Mouse (Mus musculus): ENCODE data around the gene Aes. TPM values are rescaled to one million over a fixed set of nuclear protein-coding genes. Genes with fewer than 3 reads are reported as not detected.

The Aes gene
- polyA plus RNA-seq (2012; rRNA removed): 179 and 189 TPM in 2 replicates

GRCm38 (mm10) chr10:81559163-81559626 lies at the start of gene Aes:
Aes (plus strand) TSS chr10:81559488.

GRCm38 (mm10) chr10:81524051-81524605 lies 35.2 kb upstream of the Aes start, which contains the start of gene Gna15:
Gna15 (minus strand) TSS chr10:81524225.

GRCm38 (mm10) chr10:81545161-81545747 lies 14.0 kb upstream of the Aes start, which contains the start of gene Gna11:
Gna11 (minus strand) TSS chr10:81545190.

GRCm38 (mm10) chr10:81574081-81575056 lies 15.1 kb downstream of the Aes start, which contains the start of gene Tle2:
Tle2 (plus strand) TSS chr10:81574561.

GRCm38 (mm10) chr10:81600738-81601203 lies 41.5 kb downstream of the Aes start, which contains the start of gene Tle6:
Tle6 (minus strand) TSS chr10:81601073.

GRCm38 (mm10) chr10:81605974-81606751 lies 46.9 kb downstream of the Aes start, which contains the start of gene BC025920:
BC025920 (plus strand) TSS chr10:81606270.

Other genes starting within 250 kb of the Aes start
- 12.9 and 13.4 TPM in 2 replicates for gene Cactin, start 238.4 kb upstream of the Aes start, polyA plus RNA-seq (2012; rRNA removed)
- gene Tbxa2r, start 230.8 kb upstream of the Aes start, polyA plus RNA-seq (2012; rRNA removed): 3.1 and 3.4 TPM in 2 replicates
- gene Gipc3, start 216.2 kb upstream of the Aes start, polyA plus RNA-seq (2012; rRNA removed): 0.02 TPM in 2 replicates
- 24.1 and 27.6 TPM in 2 replicates for gene Hmg20b, start 209.0 kb upstream of the Aes start, polyA plus RNA-seq (2012; rRNA removed)
- 8.7 and 8.9 TPM in 2 replicates for gene Mfsd12, start 202.0 kb upstream of the Aes start, polyA plus RNA-seq (2012; rRNA removed)
- 0.39 and 1.0 TPM in 2 replicates for gene 4930404N11Rik, start 193.7 kb upstream of the Aes start, polyA plus RNA-seq (2012; rRNA removed)
- gene Fzr1, start 181.0 kb upstream of the Aes start, polyA plus RNA-seq (2012; rRNA removed): 54.1 and 61.6 TPM in 2 replicates
- 27.6 and 28.9 TPM in 2 replicates for gene Dohh, start 175.1 kb upstream of the Aes start, polyA plus RNA-seq (2012; rRNA removed)
- 0.58 and 0.75 TPM in 2 replicates for gene Gm48551, start 175.0 kb upstream of the Aes start, polyA plus RNA-seq (2012; rRNA removed)
- 0.64 and 0.82 TPM in 2 replicates for gene Gm48552, start 170.5 kb upstream of the Aes start, polyA plus RNA-seq (2012; rRNA removed)
- 2.6 and 3.4 TPM in 2 replicates for gene Smim24, start 166.4 kb upstream of the Aes start, polyA plus RNA-seq (2012; rRNA removed)
- 1.7 and 1.9 TPM in 2 replicates for gene Nfic, start 103.9 kb upstream of the Aes start, polyA plus RNA-seq (2012; rRNA removed)
- gene Celf5, start 76.8 kb upstream of the Aes start, polyA plus RNA-seq (2012; rRNA removed): 0.02 and 0.06 TPM in 2 replicates
- gene Ncln, start 63.1 kb upstream of the Aes start, polyA plus RNA-seq (2012; rRNA removed): 65.7 and 83.5 TPM in 2 replicates
- gene S1pr4, start 59.4 kb upstream of the Aes start, polyA plus RNA-seq (2012; rRNA removed): 5.4 and 5.7 TPM in 2 replicates
- gene Gna15, start 35.3 kb upstream of the Aes start, polyA plus RNA-seq (2012; rRNA removed): 4.0 and 4.2 TPM in 2 replicates
- 20.3 and 23.1 TPM in 2 replicates for gene Gna11, start 14.3 kb upstream of the Aes start, polyA plus RNA-seq (2012; rRNA removed)
- gene Tle2, start 15.1 kb downstream of the Aes start, polyA plus RNA-seq (2012; rRNA removed): 5.9 and 6.8 TPM in 2 replicates
- 4.9 and 5.2 TPM in 2 replicates for gene Tle6, start 41.6 kb downstream of the Aes start, polyA plus RNA-seq (2012; rRNA removed)
- 1.5 and 2.0 TPM in 2 replicates for gene BC025920, start 46.8 kb downstream of the Aes start, polyA plus RNA-seq (2012; rRNA removed)
- gene Sirt6, start 68.3 kb downstream of the Aes start, polyA plus RNA-seq (2012; rRNA removed): 7.5 and 8.7 TPM in 2 replicates
- gene Ankrd24, start 69.1 kb downstream of the Aes start, polyA plus RNA-seq (2012; rRNA removed): 10.1 and 10.8 TPM in 2 replicates
- 0.63 and 0.76 TPM in 2 replicates for gene Gm10778, start 89.6 kb downstream of the Aes start, polyA plus RNA-seq (2012; rRNA removed)
- 1.3 and 1.5 TPM in 2 replicates for gene Zfp433, start 145.3 kb downstream of the Aes start, polyA plus RNA-seq (2012; rRNA removed)
- gene Gm3055, start 211.7 kb downstream of the Aes start, polyA plus RNA-seq (2012; rRNA removed): 0.57 and 0.64 TPM in 2 replicates